Mouse (Mus musculus): ENCODE measurements around the gene Magea8.
"Not testable (repeated sequence)": the region's sequence is repeated elsewhere in the genome, so short reads cannot be mapped to it uniquely, and the experiment has no call there.

Magea8 gene

DNA sequence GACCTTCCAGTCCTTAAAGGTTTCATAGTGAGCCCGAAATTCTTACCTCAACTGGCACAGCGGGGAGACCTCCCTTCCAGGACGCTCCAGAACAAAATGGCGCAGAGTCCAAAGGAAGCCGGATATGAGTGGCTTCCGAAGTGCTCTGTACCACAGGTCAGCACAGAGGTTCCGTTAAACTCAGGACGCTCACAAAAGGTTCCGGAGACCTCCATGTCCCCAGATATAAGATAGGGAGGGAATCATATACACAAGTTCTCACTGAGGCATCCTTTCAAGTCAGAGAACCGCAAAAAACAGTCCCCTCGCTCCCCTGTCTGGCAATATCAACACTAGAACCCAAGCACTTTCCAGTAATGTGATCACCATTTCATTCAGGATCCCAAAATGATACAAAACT, at the start of gene Magea8:
Magea8 (minus strand) TSS at position 101 of the 400 bp plus-strand sequence.
- DNase-seq (ENCODE audit: extremely low read depth, insufficient read length, low spot score): not testable (repeated sequence)

DNA sequence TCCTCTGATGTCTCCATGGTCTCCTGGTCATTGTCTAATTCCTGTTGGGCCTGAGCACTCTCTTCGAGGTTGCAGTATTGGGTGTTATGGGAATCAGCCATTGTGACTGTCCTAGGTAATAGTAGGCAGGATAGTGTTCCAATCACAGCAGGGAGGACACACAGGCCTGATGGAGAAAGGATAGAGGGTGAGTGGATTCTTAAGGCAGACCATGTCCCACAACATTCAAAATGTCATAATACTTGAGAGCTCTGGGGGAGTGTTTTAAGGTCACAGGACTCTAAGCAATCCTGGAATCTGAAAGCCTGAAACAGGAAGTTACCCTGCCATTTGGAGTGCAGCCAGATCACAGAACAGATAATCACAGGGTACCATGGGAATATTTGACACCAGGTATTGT, 46.2 kb downstream of the Magea8 start, which contains the start of gene Magea3:
Magea3 (minus strand) TSS at position 101 of the 400 bp plus-strand sequence.
- DNase-seq (ENCODE audit: extremely low read depth, insufficient read length, low spot score): not testable (repeated sequence)

DNA sequence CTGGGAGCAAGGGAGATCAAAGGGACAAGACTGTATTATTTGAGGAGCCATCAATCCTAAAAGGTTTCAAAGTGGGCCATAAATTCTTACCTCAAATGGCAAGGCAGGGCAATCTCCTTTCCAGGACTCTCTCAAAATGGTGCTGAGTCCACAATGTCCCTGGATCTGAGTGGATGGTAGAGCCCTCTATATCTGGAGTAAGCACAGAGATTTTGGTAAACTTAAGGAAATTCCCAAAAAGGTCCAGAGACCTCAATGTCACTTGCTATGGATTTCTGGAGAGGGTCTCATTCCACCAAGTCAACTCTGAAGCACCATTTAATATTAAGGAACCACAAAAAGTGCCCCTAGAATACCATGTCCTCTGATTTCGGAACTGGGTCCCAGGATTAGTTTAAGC, 59.8 kb downstream of the Magea8 start, which contains the start of gene Magea6:
Magea6 (minus strand) TSS at position 101 of the 400 bp plus-strand sequence.
- DNase-seq (ENCODE audit: extremely low read depth, insufficient read length, low spot score): not testable (repeated sequence)

Measured in 3134 (cell line).